Mouse (Mus musculus) E14TG2a.4 (cell line): ENCODE measurements around the gene M6pr.

Experiments
- CTCF ChIP-seq: conservative IDR thresholded peaks from 2 replicates; pipeline ENCODE4 v1.5.1; 2014; ENCODE audit warnings: low read length
- POU5F1 ChIP-seq: IDR thresholded peaks from 2 replicates; pipeline ENCODE4 v1.6.1; 2014; ENCODE audit warnings: low read length, borderline replicate concordance

DNA sequence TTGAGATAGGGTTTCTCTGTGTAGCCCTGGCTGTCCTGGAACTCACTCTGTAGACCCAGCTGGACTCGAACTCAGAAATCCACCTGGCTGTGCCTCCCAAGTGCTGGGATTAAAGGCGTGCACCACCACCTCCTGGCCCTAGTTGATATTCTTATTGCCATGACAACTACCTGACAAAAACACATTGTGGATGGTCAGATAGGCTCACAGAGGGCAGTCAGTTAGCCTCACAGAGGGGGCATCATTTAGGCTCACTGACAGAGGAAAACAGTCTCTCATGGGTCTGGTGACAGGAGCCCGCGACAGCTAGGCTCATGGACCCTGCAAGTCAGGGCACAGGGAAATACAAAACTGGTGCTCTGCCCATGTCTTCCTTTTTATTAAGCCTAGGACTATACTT is 24.2 kb upstream of the M6pr start:
- no peak for TF ChIP-seq CTCF
- no peak for TF ChIP-seq POU5F1
